Comparison of ENCODE assay signal across 8 mouse cellular contexts in genomic region chr3:115768761-115769530, GRCm38 (mm10). TPM values are rescaled to one million over a fixed set of nuclear protein-coding genes. Genes with fewer than 3 reads are reported as not detected.
DNase-seq lines count a peak whose midpoint lies in the region; ATAC-seq lines count a peak whose summit lies in the region.

No protein-coding gene starts in this region.

- no peak overlapping the region for H3K27ac ChIP-seq in heart, embryonic 11.5 days (ENCODE audit: low read depth, low read length)
- 0 out of 2 replicates have a peak overlapping the region, but pooled peaks have one; percentile 51 for H3K27ac ChIP-seq in kidney, embryonic 15.5 days

- no peak overlapping the region for H3K9ac ChIP-seq in heart, embryonic 11.5 days (ENCODE audit: low read depth, low read length)
- no peak overlapping the region for H3K9ac ChIP-seq in kidney, embryonic 15.5 days

- 70% methylated on average over 19 of the region's 19 CpGs for WGBS in heart, embryonic 11.5 days (ENCODE audit: insufficient replicate concordance)
- WGBS in kidney, embryonic 15.5 days, result 79% methylated on average over 19 of the region's 19 CpGs

- peaks cover 4% of the 10 kb centered on the region; the same call in 1 of the 2 replicates for H3K4me1 ChIP-seq in heart, embryonic 11.5 days (ENCODE audit: control insufficient read depth, insufficient read depth, low read length)
- no peaks in the 10 kb centered on the region for H3K4me1 ChIP-seq in kidney, embryonic 15.5 days

- H3K4me2 ChIP-seq in heart, embryonic 11.5 days, result no peak overlapping the region
- H3K4me2 ChIP-seq in kidney, embryonic 15.5 days, result no peak overlapping the region

- no peaks in the 10 kb centered on the region for H3K9me3 ChIP-seq in heart, embryonic 11.5 days (replicated peaks; ENCODE audit: control insufficient read depth, low read length)
- no peaks in the 10 kb centered on the region for H3K9me3 ChIP-seq in kidney, embryonic 15.5 days (replicated peaks)

- H3K36me3 ChIP-seq in heart, embryonic 11.5 days (ENCODE audit: control insufficient read depth, insufficient read depth, low read length), result no peaks in the 10 kb centered on the region
- no peaks in the 10 kb centered on the region for H3K36me3 ChIP-seq in kidney, embryonic 15.5 days

- no peaks in the 10 kb centered on the region for H3K27me3 ChIP-seq in heart, embryonic 11.5 days (ENCODE audit: control insufficient read depth, insufficient read depth, low read length)
- H3K27me3 ChIP-seq in kidney, embryonic 15.5 days, result no peaks in the 10 kb centered on the region

- ATAC-seq in heart, embryonic 11.5 days (replicated peaks; ENCODE audit: insufficient number of reproducible peaks, low FRiP score, low TSS enrichment), result no peak
- peak; percentile 20 for ATAC-seq in granulocyte monocyte progenitor cell, adult 5-6 weeks (replicated peaks; ENCODE audit: poor library complexity, severe bottlenecking)
- ATAC-seq in kidney, embryonic 15.5 days (replicated peaks; ENCODE audit: low FRiP score), result no peak; the same call in 1 of the 2 replicates

- peak; percentile 99 for DNase-seq in heart, adult 11 months
- peak; percentile 74 for DNase-seq in lung, postnatal 14 days
- DNase-seq in thymus, adult 18-20 months, result no peak
- DNase-seq in thymus, postnatal 4 days, result no peak
- no peak for DNase-seq in right cerebral cortex, adult 2 months (ENCODE audit: low spot score in 2 of 2)

- no peak overlapping the region for H3K4me3 ChIP-seq in heart, embryonic 11.5 days (ENCODE audit: low read depth, low read length)
- H3K4me3 ChIP-seq in kidney, embryonic 15.5 days (replicated peaks), result no peak overlapping the region

RNA-seq across cellular contexts. Expression of gene S1pr1, which starts 54.1 kb away (rescaled TPM):
- polyA plus RNA-seq in heart, embryonic 11.5 days (2014; fragmentation: Nextera tagmentation; extraction: Ambion mirVana), result 62.8 and 74.4 TPM in 2 replicates
- 0.77 and 1.6 TPM in 2 replicates for total RNA-seq in granulocyte monocyte progenitor cell, adult 5-6 weeks (2014; fragmentation: Nextera tagmentation)
- 0.26 and 1.0 TPM in 2 replicates for total RNA-seq in granulocyte monocyte progenitor cell, adult 5-6 weeks (2017)
- polyA plus RNA-seq in kidney, embryonic 15.5 days (2015; fragmentation: Nextera tagmentation; extraction: Ambion mirVana), result 18.4 and 21.1 TPM in 2 replicates

Comparison
In these comparisons a context has a peak if more than half of its experiments do, and no peak if none do; other contexts are left out.
1. DNase-seq: peak in heart, adult 11 months (single experiment) and lung, postnatal 14 days (single experiment); none in thymus, adult 18-20 months (0 of 2), thymus, postnatal 4 days (single experiment) and right cerebral cortex, adult 2 months (0 of 2).